Mouse (Mus musculus): Measurements from ENCODE around the gene Ttc41.

DNA sequence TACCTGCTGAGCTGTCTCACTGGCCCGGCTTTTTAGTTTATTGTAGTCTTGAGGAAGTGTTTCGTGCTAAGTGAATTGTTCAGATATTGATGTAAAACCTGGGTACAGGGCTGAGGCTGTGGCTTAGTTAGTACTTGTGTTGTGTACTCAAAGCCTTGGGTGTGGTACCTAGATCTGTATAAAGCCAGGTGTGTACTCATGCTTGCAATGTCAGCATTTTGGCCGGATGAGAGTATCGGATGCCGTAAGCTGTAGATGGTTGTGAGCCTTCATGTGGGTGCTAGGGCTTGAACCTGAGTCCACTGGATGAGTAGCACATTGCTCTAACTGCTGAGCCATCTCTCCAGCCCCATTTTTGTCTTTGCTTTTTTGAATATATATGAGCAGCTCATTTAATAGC, 80.5 kb downstream of the Ttc41 start:
- TF ChIP-seq GATA1 (IDR thresholded peaks at IDR 0.05; ENCODE audit: borderline replicate concordance, low read length), result no peak
- TF ChIP-seq FLI1 (IDR thresholded peaks at IDR 0.05; ENCODE audit: low read length), result no peak
